10 mouse cellular contexts compared by ENCODE assay signal in the genomic region with DNA sequence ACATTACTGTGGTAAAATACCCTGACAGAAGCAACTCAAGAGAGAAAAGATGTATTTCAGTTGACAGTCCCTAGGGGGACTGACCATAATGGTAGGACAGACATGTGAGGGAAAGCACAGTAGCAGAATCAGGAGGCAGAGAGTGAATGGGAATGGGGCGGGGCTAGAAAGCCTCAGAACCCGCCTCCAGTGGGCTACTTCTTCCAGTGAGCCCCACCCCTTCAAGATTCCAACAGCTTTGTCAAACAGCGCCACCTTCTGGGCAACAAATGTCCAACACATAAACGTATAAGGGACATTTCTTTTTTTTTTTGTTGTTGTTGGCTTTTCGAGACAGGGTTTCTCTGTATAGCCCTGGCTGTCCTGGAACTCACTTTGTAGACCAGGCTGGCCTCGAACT. TPM values are rescaled to one million over a fixed set of nuclear protein-coding genes. Genes with fewer than 3 reads are reported as not detected.
A peak's percentile ranks its signal among the peaks of the same experiment; 100 is the strongest.
DNase-seq lines count a peak whose midpoint lies in the region; ATAC-seq and TF ChIP-seq lines count a peak whose summit lies in the region.
"Had no signal": no experiment of that assay in that cellular context is flagged by ENCODE, and none has a peak within 500 bp of the region (broad histone marks: within the 10 kb centered on the region; RNA-seq: fewer than 3 reads in every experiment).

No protein-coding gene starts in this region.

- no peak overlapping the region for H3K4me3 ChIP-seq in liver, embryonic 13.5 days (replicated peaks)
- no peak overlapping the region for H3K4me3 ChIP-seq in liver, embryonic 12.5 days
- H3K4me3 ChIP-seq in stomach, postnatal 0 days (ENCODE audit: low read depth, low read length) = no peak overlapping the region
- H3K4me3 ChIP-seq: liver, embryonic 15.5 days had no signal

- H3K4me1 ChIP-seq in liver, embryonic 13.5 days (replicated peaks) = no peaks in the 10 kb centered on the region
- H3K4me1 ChIP-seq in liver, embryonic 12.5 days = no peaks in the 10 kb centered on the region
- no peaks in the 10 kb centered on the region for H3K4me1 ChIP-seq in stomach, postnatal 0 days (replicated peaks; ENCODE audit: control insufficient read depth, insufficient read depth)
- H3K4me1 ChIP-seq: liver, embryonic 15.5 days had no signal

- 39% methylated on average over 6 of the region's 6 CpGs for WGBS in liver, embryonic 13.5 days (ENCODE audit: insufficient replicate concordance)
- WGBS in liver, embryonic 12.5 days (ENCODE audit: insufficient replicate concordance) = 37% methylated on average over 6 of the region's 6 CpGs
- WGBS in stomach, postnatal 0 days = 38% methylated on average over 5 of the region's 6 CpGs

- no peaks in the 10 kb centered on the region for H3K27me3 ChIP-seq in liver, embryonic 13.5 days
- no peaks in the 10 kb centered on the region for H3K27me3 ChIP-seq in liver, embryonic 12.5 days (replicated peaks)
- no peaks in the 10 kb centered on the region for H3K27me3 ChIP-seq in stomach, postnatal 0 days (ENCODE audit: control insufficient read depth, insufficient read depth, low read length)
- H3K27me3 ChIP-seq: liver, embryonic 15.5 days had no signal

- ATAC-seq in liver, embryonic 13.5 days (ENCODE audit: low read depth) = no peak
- ATAC-seq in liver, embryonic 12.5 days = no peak
- ATAC-seq in stomach, postnatal 0 days (ENCODE audit: low FRiP score, low TSS enrichment) = no peak
- no peak for ATAC-seq in inflammation-experienced regulatory T-cells, adult 6 months

- TF ChIP-seq CTCF in stomach, postnatal 0 days (IDR thresholded peaks at IDR 0.05; ENCODE audit: low read depth) = peak; percentile 60

- no peaks in the 10 kb centered on the region for H3K36me3 ChIP-seq in liver, embryonic 13.5 days
- no peaks in the 10 kb centered on the region for H3K36me3 ChIP-seq in liver, embryonic 12.5 days
- no peaks in the 10 kb centered on the region for H3K36me3 ChIP-seq in stomach, postnatal 0 days (ENCODE audit: control insufficient read depth, insufficient read depth, low read length)
- H3K36me3 ChIP-seq: liver, embryonic 15.5 days had no signal

- no peak overlapping the region for H3K9ac ChIP-seq in liver, embryonic 13.5 days
- H3K9ac ChIP-seq in liver, embryonic 12.5 days = no peak overlapping the region
- no peak overlapping the region for H3K9ac ChIP-seq in stomach, postnatal 0 days (ENCODE audit: low read length)
- H3K9ac ChIP-seq: liver, embryonic 15.5 days had no signal

- no peak overlapping the region for H3K27ac ChIP-seq in liver, embryonic 13.5 days
- no peak overlapping the region for H3K27ac ChIP-seq in liver, embryonic 12.5 days
- no peak overlapping the region for H3K27ac ChIP-seq in stomach, postnatal 0 days (replicated peaks)
- H3K27ac ChIP-seq: liver, embryonic 15.5 days had no signal

- peak; percentile 21 for DNase-seq in liver, embryonic 13.5 days
- DNase-seq in ZHBTc4 (ENCODE audit: low read depth, low spot score) = peak; percentile 96
- DNase-seq in kidney, postnatal 4 days = peak; percentile 70 to 81
- peak; percentile 45 for DNase-seq in stomach, postnatal 0 days (ENCODE audit: low spot score)
- DNase-seq in ovary, postnatal 10 days (ENCODE audit: low spot score) = no peak
- DNase-seq in right cerebral cortex, postnatal 25 days = no peak
- DNase-seq: cerebellum, adult 2 months had no signal

- no peak for TF ChIP-seq EP300 in stomach, postnatal 0 days (optimal IDR thresholded peaks at IDR 0.05)

- H3K4me2 ChIP-seq in liver, embryonic 13.5 days = no peak overlapping the region
- H3K4me2 ChIP-seq in liver, embryonic 12.5 days = no peak overlapping the region
- no peak overlapping the region for H3K4me2 ChIP-seq in stomach, postnatal 0 days (replicated peaks; ENCODE audit: low read depth)
- H3K4me2 ChIP-seq: liver, embryonic 15.5 days had no signal

- peaks cover 3% of the 10 kb centered on the region; the same call in 1 of the 2 replicates for H3K9me3 ChIP-seq in liver, embryonic 13.5 days (replicated peaks)
- H3K9me3 ChIP-seq in liver, embryonic 12.5 days (replicated peaks) = 0 out of 2 replicates have a peak, but pooled peaks cover 7% of the 10 kb centered on the region
- H3K9me3 ChIP-seq in stomach, postnatal 0 days (ENCODE audit: control insufficient read depth, low read length) = no peaks in the 10 kb centered on the region

RNA-seq across cellular contexts. Expression of a gene that starts 45.2 kb away (rescaled TPM):
- 7.6 and 9.0 TPM in 2 replicates for polyA plus RNA-seq in liver, embryonic 13.5 days (2015; fragmentation: Nextera tagmentation; extraction: Ambion mirVana)
- 10.0 and 11.6 TPM in 2 replicates for polyA plus RNA-seq in liver, embryonic 12.5 days (2016; fragmentation: Nextera tagmentation; extraction: Ambion mirVana)
- 42.2 and 47.1 TPM in 2 replicates for polyA plus RNA-seq in stomach, postnatal 0 days (2015; fragmentation: Nextera tagmentation; extraction: Ambion mirVana)
- 10 to 100 TPM; 22.7 to 36.9 (median 29.0) TPM for polyA plus RNA-seq in inflammation-experienced regulatory T-cells, adult 6 months (2017; shearing (Covaris generic))

Comparison
In these comparisons a context has a peak if more than half of its experiments do, and no peak if none do; other contexts are left out.
1. DNase-seq: peak in liver, embryonic 13.5 days (single experiment), ZHBTc4 (single experiment), kidney, postnatal 4 days (2 of 2) and stomach, postnatal 0 days (single experiment); none in ovary, postnatal 10 days (single experiment) and right cerebral cortex, postnatal 25 days (single experiment).